Mouse (Mus musculus): ENCODE data around the gene Spem2. TPM values are rescaled to one million over a fixed set of nuclear protein-coding genes. Genes with fewer than 3 reads are reported as not detected.

Spem2 gene
- polyA plus RNA-seq, 1 experiment from 2014 or later: not detected

GRCm38 (mm10) chr11:69800138-69800391, 18.2 kb downstream of the Spem2 start:
- ChIA-PET CTCF (interaction anchor here (1.1 kb wide), 1 partner anchor 10 kb away, joined by 3 read pairs; no protein-coding TSS in a partner anchor), POLR2A (no interaction called here)
- no peak for TF ChIP-seq CTCF (IDR thresholded peaks at IDR 0.05)
- in situ Hi-C loops (cut with MboI; ENCODE audit: low pct_unique_long_range_greater_than_20kb): no loop called here
- ATAC-seq: no peak
- peaks cover 5% of the 10 kb centered on the region for H3K27me3 ChIP-seq
- DNase-seq (ENCODE audit: low read depth, low spot score): no peak

GRCm38 (mm10) chr11:69799394-69800137, 18.7 kb downstream of the Spem2 start:
- POLR2A ChIA-PET: no interaction called here
- DNase-seq (ENCODE audit: low read depth, low spot score) (no peak), ATAC-seq (no peak)
- peaks cover 5% of the 10 kb centered on the region for H3K27me3 ChIP-seq
- in situ Hi-C loops (cut with MboI; ENCODE audit: low pct_unique_long_range_greater_than_20kb): no loop called here
- CTCF ChIA-PET: interaction anchor here (1.1 kb wide), 1 partner anchor 10 kb away, joined by 3 read pairs; no protein-coding TSS in a partner anchor
- TF ChIP-seq CTCF (IDR thresholded peaks at IDR 0.05): no peak

GRCm38 (mm10) chr11:69797924-69798323, 20.3 kb downstream of the Spem2 start:
- in situ Hi-C loops (cut with MboI; ENCODE audit: low pct_unique_long_range_greater_than_20kb): no loop called here
- DNase-seq (ENCODE audit: low read depth, low spot score): no peak
- peaks cover 5% of the 10 kb centered on the region for H3K27me3 ChIP-seq
- no peak for ATAC-seq
- POLR2A ChIA-PET: no interaction called here
- TF ChIP-seq CTCF (IDR thresholded peaks at IDR 0.05): no peak
- CTCF ChIA-PET: interaction anchor here (0.8 kb wide), 1 partner anchor 13 kb away, joined by 3 read pairs; no protein-coding TSS in a partner anchor

- ChIA-PET CTCF (interaction anchor here (1.5 kb wide), 2 partner anchors 10 to 11 kb away, joined by 3 read pairs; no protein-coding TSS in a partner anchor), POLR2A (no interaction called here)
- DNase-seq (ENCODE audit: low read depth, low spot score): no peak
- in situ Hi-C loops (cut with MboI; ENCODE audit: low pct_unique_long_range_greater_than_20kb): no loop called here
- TF ChIP-seq CTCF (IDR thresholded peaks at IDR 0.05): no peak
- ATAC-seq: no peak
- no peaks in the 10 kb centered on the region for H3K27me3 ChIP-seq
Measured at GRCm38 (mm10) chr11:69795983-69796435, 22.3 kb downstream of the Spem2 start.

- POLR2A ChIA-PET: interaction anchor here (0.6 kb wide), 1 partner anchor 37 kb away, joined by 3 read pairs; no protein-coding TSS in a partner anchor
Measured at GRCm38 (mm10) chr11:69795168-69795982, 22.9 kb downstream of the Spem2 start, which contains the start of gene Chrnb1. Gene Chrnb1, minus strand, starts transcription at chr11:69795943.

GRCm38 (mm10) chr11:69793429-69793828, 24.8 kb downstream of the Spem2 start:
- no peaks in the 10 kb centered on the region for H3K27me3 ChIP-seq
- CTCF ChIA-PET: interaction anchor here (1.3 kb wide), 1 partner anchor 15 kb away, joined by 3 read pairs; no protein-coding TSS in a partner anchor
- in situ Hi-C loops (cut with MboI; ENCODE audit: low pct_unique_long_range_greater_than_20kb): no loop called here
- no peak for DNase-seq (ENCODE audit: low read depth, low spot score)
- TF ChIP-seq CTCF (IDR thresholded peaks at IDR 0.05): no peak
- POLR2A ChIA-PET: no interaction called here
- ATAC-seq: no peak

More at GRCm38 (mm10) chr11:69795168-69795982, 22.9 kb downstream of the Spem2 start, which contains the start of gene Chrnb1:
- CTCF ChIA-PET: interaction anchor here (1.5 kb wide), 1 partner anchor 11 kb away, joined by 3 read pairs; no protein-coding TSS in a partner anchor
- no peak for TF ChIP-seq CTCF (IDR thresholded peaks at IDR 0.05)
- in situ Hi-C loops (cut with MboI; ENCODE audit: low pct_unique_long_range_greater_than_20kb): no loop called here
- H3K27me3 ChIP-seq: no peaks in the 10 kb centered on the region
- ATAC-seq (peak; percentile 99), DNase-seq (ENCODE audit: low read depth, low spot score) (peak; percentile 87)

GRCm38 (mm10) chr11:69791420-69791819, 26.8 kb downstream of the Spem2 start:
- DNase-seq (ENCODE audit: low read depth, low spot score) (no peak), ATAC-seq (no peak)
- in situ Hi-C loops (cut with MboI; ENCODE audit: low pct_unique_long_range_greater_than_20kb): no loop called here
- no peaks in the 10 kb centered on the region for H3K27me3 ChIP-seq
- ChIA-PET CTCF (interaction anchor here (1.4 kb wide), 1 partner anchor 14 kb away, joined by 3 read pairs; the partner anchor contains the start of gene Tmem102), POLR2A (no interaction called here)
- TF ChIP-seq CTCF (IDR thresholded peaks at IDR 0.05): no peak

- TF ChIP-seq CTCF (IDR thresholded peaks at IDR 0.05): no peak
- no peaks in the 10 kb centered on the region for H3K27me3 ChIP-seq
- ChIA-PET POLR2A (interaction anchor here (0.9 to 1.7 kb wide), 3 partner anchors 11 to 32 kb away, joined by 3 to 5 read pairs (median 3); no protein-coding TSS in a partner anchor), CTCF (no interaction called here)
- in situ Hi-C loops (cut with MboI; ENCODE audit: low pct_unique_long_range_greater_than_20kb): no loop called here
- ATAC-seq (no peak), DNase-seq (ENCODE audit: low read depth, low spot score) (no peak)
Measured at GRCm38 (mm10) chr11:69789431-69789830, 28.8 kb downstream of the Spem2 start.

GRCm38 (mm10) chr11:69787306-69787705, 31.0 kb downstream of the Spem2 start:
- ATAC-seq (no peak), DNase-seq (ENCODE audit: low read depth, low spot score) (no peak)
- H3K27me3 ChIP-seq: no peaks in the 10 kb centered on the region
- POLR2A ChIA-PET: no interaction called here
- in situ Hi-C loops (cut with MboI; ENCODE audit: low pct_unique_long_range_greater_than_20kb): no loop called here
- CTCF ChIA-PET: no interaction called here
- no peak for TF ChIP-seq CTCF (IDR thresholded peaks at IDR 0.05)

- ATAC-seq (no peak), DNase-seq (ENCODE audit: low read depth, low spot score) (no peak)
- no peak for TF ChIP-seq CTCF (IDR thresholded peaks at IDR 0.05)
- CTCF ChIA-PET: interaction anchor here (0.7 to 1.9 kb wide), 3 partner anchors 10 to 15 kb away, joined by 3 to 7 read pairs (median 4); no protein-coding TSS in a partner anchor
- POLR2A ChIA-PET: no interaction called here
- in situ Hi-C loops (cut with MboI; ENCODE audit: low pct_unique_long_range_greater_than_20kb): no loop called here
- no peaks in the 10 kb centered on the region for H3K27me3 ChIP-seq
Measured at GRCm38 (mm10) chr11:69784793-69785272, 33.4 kb downstream of the Spem2 start.
